Mouse (Mus musculus) C2C12 (cell line): ENCODE results near the gene Arsa. TPM values are rescaled to one million over a fixed set of nuclear protein-coding genes. Genes with fewer than 3 reads are reported as not detected.

Source experiments
- H3K27me3 ChIP-seq: one replicate; pipeline ENCODE4 v1.6.1; 2011; ENCODE audit not compliant: control insufficient read depth, insufficient read depth, insufficient read length
- H3K36me3 ChIP-seq: one replicate; pipeline ENCODE4 v1.6.1; 2011; ENCODE audit not compliant: control insufficient read depth, insufficient read depth
- H3K4me3 ChIP-seq: one replicate; pipeline ENCODE4 v1.5.1; 2011; ENCODE audit warnings: mild to moderate bottlenecking, control low read depth; ENCODE audit not compliant: poor library complexity, insufficient read depth, severe bottlenecking
- H3K79me2 ChIP-seq: one replicate; pipeline ENCODE4 v1.6.1; 2011; ENCODE audit not compliant: control insufficient read depth, insufficient read depth
- H3K79me3 ChIP-seq: one replicate; pipeline ENCODE4 v1.6.1; 2011; ENCODE audit warnings: low read depth, control low read depth
- H3ac ChIP-seq: one replicate; pipeline ENCODE3; 2011; ENCODE audit warnings: low read depth; ENCODE audit not compliant: control insufficient read depth, insufficient read length
- CEBPB ChIP-seq: IDR thresholded peaks from one replicate; pipeline ENCODE4 v1.6.1; 2011; ENCODE audit warnings: low read depth, mild to moderate bottlenecking, control low read depth, moderate library complexity
- CTCF ChIP-seq: IDR thresholded peaks from one replicate; pipeline ENCODE4 v1.5.1; 2011; ENCODE audit not compliant: control insufficient read depth, insufficient read depth, insufficient read length
- FOSL1 ChIP-seq: IDR thresholded peaks from one replicate; pipeline ENCODE4 v1.8.0; 2011; ENCODE audit warnings: mild to moderate bottlenecking, low read length; ENCODE audit not compliant: poor library complexity, insufficient read depth, severe bottlenecking
- MAX ChIP-seq: IDR thresholded peaks from one replicate; pipeline ENCODE4 v1.6.1; 2011; ENCODE audit warnings: mild to moderate bottlenecking, control low read depth
- MYOD1 ChIP-seq: IDR thresholded peaks from one replicate; pipeline ENCODE4 v1.6.1; 2011; ENCODE audit warnings: low read depth; ENCODE audit not compliant: control insufficient read depth, insufficient read length
- MYOG ChIP-seq: IDR thresholded peaks from one replicate; pipeline ENCODE4 v1.6.1; 2011; ENCODE audit not compliant: control insufficient read depth, insufficient read length; ENCODE audit errors: extremely low read depth
- USF1 ChIP-seq: IDR thresholded peaks from one replicate; pipeline ENCODE4 v1.6.1; 2011; ENCODE audit warnings: low read depth, mild to moderate bottlenecking, control low read depth, moderate library complexity
- polyA plus RNA-seq: library from polyadenylated mRNA; unstranded; fragments of >200 nt; fragmentation: generic; extraction: Trizol; gene quantifications from one replicate; pipeline ENCODE4 v1.2.1, GENCODE M21; 2012; ENCODE audit warnings: missing spikeins

The Arsa gene
- polyA plus RNA-seq, 1 experiment: 22.3 TPM

- Histone ChIP-seq H3K79me3 (no peaks in the 10 kb centered on the region), H3K79me2 (no peaks in the 10 kb centered on the region), H3K36me3 (no peaks in the 10 kb centered on the region), H3ac (no peak overlapping the region), H3K4me3 (no peak overlapping the region), H3K27me3 (peaks cover 75% of the 10 kb centered on the region)
- TF ChIP-seq CEBPB (no peak), MYOG (no peak), USF1 (no peak), CTCF (no peak), MYOD1 (no peak), FOSL1 (no peak), MAX (no peak)
These were observed 17.4 kb downstream of the Arsa start for GRCm38 (mm10) chr15:89459821-89460220.

- Histone ChIP-seq H3K79me3 (no peaks in the 10 kb centered on the region), H3K36me3 (no peaks in the 10 kb centered on the region), H3K27me3 (peaks cover 76% of the 10 kb centered on the region), H3K4me3 (no peak overlapping the region), H3K79me2 (no peaks in the 10 kb centered on the region), H3ac (no peak overlapping the region)
- no peak for TF ChIP-seq MYOD1
- no peak for TF ChIP-seq FOSL1
- no peak for TF ChIP-seq CEBPB
- TF ChIP-seq MAX: no peak
- TF ChIP-seq MYOG: no peak
- no peak for TF ChIP-seq USF1
- no peak for TF ChIP-seq CTCF
These were observed 18.3 kb downstream of the Arsa start for GRCm38 (mm10) chr15:89458942-89459341.

DNA sequence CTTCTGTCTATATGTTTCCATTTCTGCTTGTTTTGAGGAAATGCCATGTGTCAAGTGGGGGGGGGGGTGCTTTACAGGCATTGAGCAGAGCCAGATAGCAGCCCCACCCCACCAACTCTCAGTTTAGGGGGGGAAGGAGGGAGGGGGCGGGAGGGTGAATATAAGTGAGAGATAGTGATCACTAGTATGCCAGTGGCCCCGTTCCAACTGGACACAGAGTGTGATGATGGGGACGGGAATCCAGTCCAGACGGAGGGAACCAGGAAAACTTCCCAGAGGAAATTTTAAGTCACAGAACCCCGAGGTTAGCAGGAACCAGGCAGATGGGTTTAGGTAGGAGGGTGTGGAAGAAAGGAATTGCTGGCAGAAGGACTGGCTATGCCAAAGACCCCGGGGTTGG lies 21.6 kb downstream of the Arsa start:
- no peaks in the 10 kb centered on the region for H3K79me2 ChIP-seq
- H3ac ChIP-seq: no peak overlapping the region
- no peaks in the 10 kb centered on the region for H3K36me3 ChIP-seq
- no peaks in the 10 kb centered on the region for H3K79me3 ChIP-seq
- H3K27me3 ChIP-seq: peaks cover 78% of the 10 kb centered on the region
- TF ChIP-seq CTCF (no peak), CEBPB (no peak), MAX (no peak), FOSL1 (no peak), USF1 (no peak), MYOG (no peak), MYOD1 (no peak)
- H3K4me3 ChIP-seq: no peak overlapping the region

DNA sequence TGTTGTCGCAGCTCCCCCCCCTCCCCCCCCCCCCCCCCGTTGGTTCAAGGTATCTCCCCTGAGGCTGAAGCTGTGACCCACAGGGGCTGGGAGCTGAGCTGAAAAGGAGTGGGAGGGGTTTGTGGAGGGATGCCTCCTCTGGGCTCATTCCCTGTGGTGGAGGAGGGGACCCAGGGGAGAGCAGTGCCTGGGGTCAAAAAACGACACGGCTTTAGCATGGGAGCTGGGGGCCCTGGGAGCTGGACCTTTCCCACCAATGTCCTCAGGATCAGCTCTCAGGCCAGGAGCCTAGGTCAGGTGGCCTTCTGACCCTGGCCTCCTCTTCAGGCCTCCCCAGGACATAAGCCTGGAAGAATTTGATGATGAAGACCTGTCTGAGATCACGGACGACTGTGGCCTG lies 22.4 kb downstream of the Arsa start:
- H3ac ChIP-seq: no peak overlapping the region
- TF ChIP-seq MAX: no peak
- TF ChIP-seq USF1: no peak
- no peak for TF ChIP-seq CEBPB
- TF ChIP-seq MYOD1: no peak
- TF ChIP-seq MYOG: no peak
- TF ChIP-seq CTCF: no peak
- TF ChIP-seq FOSL1: no peak
- no peak overlapping the region for H3K4me3 ChIP-seq
- H3K36me3 ChIP-seq: no peaks in the 10 kb centered on the region
- no peaks in the 10 kb centered on the region for H3K79me2 ChIP-seq
- H3K27me3 ChIP-seq: peaks cover 79% of the 10 kb centered on the region
- no peaks in the 10 kb centered on the region for H3K79me3 ChIP-seq

GRCm38 (mm10) chr15:89453865-89454478 lies 23.3 kb downstream of the Arsa start, which contains the start of gene Mapk8ip2:
TSS of gene Mapk8ip2 (plus strand) at chr15:89453913.
- Histone ChIP-seq H3ac (no peak within 1 kb of the TSS), H3K27me3 (peaks cover 78% of the 10 kb centered on the region), H3K4me3 (no peak within 1 kb of the TSS), H3K79me3 (no peaks in the 10 kb centered on the region), H3K36me3 (no peaks in the 10 kb centered on the region), H3K79me2 (no peaks in the 10 kb centered on the region)
- no peak for TF ChIP-seq MYOD1
- TF ChIP-seq MYOG: no peak
- no peak for TF ChIP-seq MAX
- no peak for TF ChIP-seq FOSL1
- TF ChIP-seq CEBPB: no peak
- TF ChIP-seq CTCF: no peak
- no peak for TF ChIP-seq USF1
